Mouse (Mus musculus) heart, embryonic 10.5 days (tissue): ENCODE results near the gene Rpl28. TPM values are rescaled to one million over a fixed set of nuclear protein-coding genes. Genes with fewer than 3 reads are reported as not detected.

Source experiments
- DNase-seq: peaks from one replicate; pipeline ENCODE4 v3.0.0-alpha.2; 2017; ENCODE audit warnings: low spot score
- H3K27ac ChIP-seq: fragments of 300-500 bp; sonication (generic); 2 replicates; pipeline ENCODE4 v1.5.1; 2016; ENCODE audit warnings: mild to moderate bottlenecking
- H3K27me3 ChIP-seq: fragments of 300-500 bp; sonication (generic); 2 replicates; pipeline ENCODE4 v1.6.1; 2016; ENCODE audit warnings: mild to moderate bottlenecking; ENCODE audit not compliant: poor library complexity, insufficient read depth, severe bottlenecking
- H3K36me3 ChIP-seq: fragments of 300-500 bp; sonication (generic); 2 replicates; pipeline ENCODE4 v1.6.1; 2016; ENCODE audit warnings: mild to moderate bottlenecking, moderate library complexity
- H3K4me1 ChIP-seq: fragments of 300-500 bp; sonication (generic); 2 replicates; pipeline ENCODE4 v1.6.1; 2016; ENCODE audit warnings: mild to moderate bottlenecking
- H3K4me3 ChIP-seq: fragments of 300-500 bp; sonication (generic); 2 replicates; pipeline ENCODE4 v1.5.1; 2016; ENCODE audit warnings: mild to moderate bottlenecking, moderate library complexity
- H3K9me3 ChIP-seq: fragments of 300-500 bp; sonication (generic); 2 replicates; pipeline ENCODE4 v1.6.1; 2016; ENCODE audit warnings: mild to moderate bottlenecking, moderate library complexity
- WGBS: fragments of 180-500 bp; shearing (Covaris S2); methylation state at CpG from one replicate; pipeline ENCODE4 v1.1.7; 2016; 5-methylcytosine and 5-hydroxymethylcytosine counted together
- polyA plus RNA-seq: library from polyadenylated mRNA; unstranded; fragments of >200 nt; fragmentation: Nextera tagmentation; extraction: Ambion mirVana; gene quantifications from 2 replicates; pipeline ENCODE4 v1.2.1, GENCODE M21; 2016

The Rpl28 gene
- polyA plus RNA-seq = 314 and 329 TPM in 2 replicates

DNA sequence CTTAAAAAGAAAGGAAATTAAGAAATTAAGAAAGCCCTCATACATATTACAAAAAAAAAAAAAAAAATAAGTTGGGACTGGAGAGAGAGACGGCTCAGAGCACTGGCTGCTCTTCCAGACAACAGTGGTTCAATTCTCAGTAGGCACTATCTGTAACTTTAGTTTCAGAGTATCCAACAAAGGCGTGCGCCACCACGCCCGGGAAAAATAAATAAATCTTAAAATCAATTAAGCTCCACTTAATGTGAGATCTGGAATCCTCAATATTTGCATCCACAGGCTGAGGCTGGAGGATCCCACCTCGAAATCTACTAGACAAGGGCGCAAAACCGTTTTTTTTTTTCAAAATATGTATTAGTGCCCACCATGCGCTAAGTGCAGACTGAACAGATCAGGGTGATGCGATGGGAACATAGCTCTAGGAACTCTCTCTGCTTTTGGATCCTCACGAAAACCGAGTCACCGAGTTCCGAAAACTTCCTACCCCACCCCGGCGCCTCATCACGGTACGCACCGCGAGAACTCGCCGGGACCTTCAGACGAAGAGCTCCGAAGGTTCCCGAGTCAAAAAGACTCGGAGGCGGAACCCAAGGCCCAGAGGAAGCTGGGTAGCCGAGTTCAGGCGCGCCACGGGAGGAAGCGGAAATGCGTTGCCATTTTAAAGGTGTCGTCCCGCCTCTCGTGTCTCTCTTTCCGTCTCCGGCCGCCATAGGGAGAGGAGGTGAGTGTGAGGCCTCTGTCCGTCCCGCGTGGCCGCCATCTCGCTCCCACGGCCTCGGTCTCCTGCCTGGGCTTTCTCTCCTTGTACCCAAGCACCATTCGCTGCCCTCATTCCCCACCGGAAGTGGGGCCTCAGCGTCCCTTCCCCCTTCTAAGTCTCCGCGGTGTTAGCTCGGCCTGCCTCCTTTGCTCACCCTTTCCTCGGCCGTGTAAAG is at the start of gene Rpl28:
TSS of gene Rpl28 (plus strand) at position 597 of the 935 bp plus-strand sequence.
- Histone ChIP-seq H3K4me3 (peak within 1 kb of the TSS; percentile 91), H3K36me3 (peaks cover 40% of the 10 kb centered on the region), H3K27ac (peak within 1 kb of the TSS; percentile 98), H3K4me1 (peaks cover 15% of the 10 kb centered on the region), H3K9me3 (no peaks in the 10 kb centered on the region), H3K27me3 (peaks cover 11% of the 10 kb centered on the region; the same call in 1 of the 2 replicates)
- 2% methylated on average over 54 of the region's 54 CpGs for WGBS
- DNase-seq = peak; percentile 99

DNA sequence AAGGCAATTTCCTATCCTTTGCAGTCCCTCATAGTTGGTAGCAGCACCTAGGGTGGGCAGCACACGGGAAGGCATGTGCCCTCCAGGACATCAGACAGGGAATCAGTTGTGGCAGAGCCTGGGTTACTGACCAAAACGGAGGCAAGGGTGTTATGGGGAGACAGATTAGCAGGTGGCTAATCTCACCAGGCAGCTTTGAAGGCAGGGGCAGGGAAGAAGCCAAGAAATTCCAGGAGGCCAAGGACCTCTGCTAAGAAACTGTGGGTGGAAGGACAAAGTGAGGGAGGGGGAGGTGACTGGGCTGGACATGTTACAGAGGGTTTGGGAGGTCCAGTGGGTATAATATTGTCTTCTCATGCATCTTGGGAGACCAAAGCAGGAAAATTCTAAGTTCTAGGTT is 49.3 kb upstream of the Rpl28 start:
- Histone ChIP-seq H3K4me3 (peak overlapping the region; percentile 10; the same call in 1 of the 2 replicates), H3K27me3 (no peaks in the 10 kb centered on the region), H3K36me3 (peaks cover 47% of the 10 kb centered on the region), H3K9me3 (no peaks in the 10 kb centered on the region), H3K27ac (0 out of 2 replicates have a peak overlapping the region, but pooled peaks have one; percentile 94), H3K4me1 (peaks cover 46% of the 10 kb centered on the region)
- 49% methylated on average over 2 of the region's 2 CpGs for WGBS
- DNase-seq = no peak

DNA sequence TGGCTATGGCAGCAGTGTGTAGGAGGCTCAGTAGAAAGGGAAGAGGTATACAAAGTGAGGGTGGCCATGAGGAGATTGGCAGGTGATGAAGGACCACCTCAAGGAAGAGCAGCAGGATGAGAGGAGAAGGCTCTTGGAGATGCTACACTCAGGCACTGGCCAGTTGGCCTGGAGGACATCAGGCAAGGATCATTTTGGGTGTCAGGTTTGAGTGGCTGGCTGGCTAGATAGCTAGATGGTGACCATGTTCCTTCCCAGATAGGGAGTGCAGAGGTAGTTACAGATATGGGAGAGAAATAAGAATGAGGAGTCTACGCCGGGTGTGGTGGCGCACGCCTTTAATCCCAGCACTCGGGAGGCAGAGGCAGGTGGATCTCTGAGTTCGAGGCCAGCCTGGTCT is 47.8 kb upstream of the Rpl28 start:
- WGBS = 79% methylated on average over 6 of the region's 6 CpGs
- H3K4me3 ChIP-seq = no peak overlapping the region
- no peaks in the 10 kb centered on the region for H3K27me3 ChIP-seq
- H3K4me1 ChIP-seq = peaks cover 40% of the 10 kb centered on the region
- DNase-seq = peak; percentile 73
- no peaks in the 10 kb centered on the region for H3K9me3 ChIP-seq
- no peak overlapping the region; the same call in 1 of the 2 replicates for H3K27ac ChIP-seq
- H3K36me3 ChIP-seq = peaks cover 47% of the 10 kb centered on the region

DNA sequence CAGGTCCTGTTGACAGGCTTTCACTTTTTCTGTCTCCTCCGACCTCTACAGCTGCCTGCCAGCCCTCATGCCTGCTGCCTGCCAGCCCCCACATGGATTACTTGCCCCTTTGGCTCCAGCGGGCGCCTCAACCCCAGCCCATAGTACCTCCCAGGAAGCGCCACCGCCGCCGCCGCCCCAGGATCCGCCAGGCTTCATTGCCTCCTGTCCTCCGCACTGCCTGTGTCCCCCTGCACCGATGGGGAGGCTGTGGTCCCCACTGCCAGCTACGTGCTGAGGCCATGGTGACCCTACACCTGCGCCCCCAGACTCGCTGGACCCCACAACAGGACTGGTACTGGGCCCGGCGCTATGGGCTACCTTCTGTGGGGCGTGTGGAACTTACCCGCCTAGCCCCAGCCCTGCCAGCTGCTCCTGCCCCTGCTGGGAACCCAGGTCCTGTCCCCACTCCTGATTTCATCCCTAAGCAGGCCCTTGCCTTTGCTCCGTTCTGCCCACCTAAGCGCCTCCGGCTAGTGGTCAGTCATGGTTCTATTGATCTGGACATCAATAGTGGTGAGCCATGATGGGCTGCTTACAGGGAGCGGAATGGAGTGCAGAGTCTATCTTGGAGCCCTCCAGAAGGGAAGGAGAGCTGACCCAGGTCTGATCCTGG is 46.2 kb upstream of the Rpl28 start:
- 84% methylated on average over 22 of the region's 22 CpGs for WGBS
- no peaks in the 10 kb centered on the region for H3K9me3 ChIP-seq
- peak; percentile 74 for DNase-seq
- H3K36me3 ChIP-seq = peaks cover 47% of the 10 kb centered on the region
- peaks cover 37% of the 10 kb centered on the region for H3K4me1 ChIP-seq
- H3K27me3 ChIP-seq = no peaks in the 10 kb centered on the region
- H3K27ac ChIP-seq = peak overlapping the region; percentile 33; the same call in 1 of the 2 replicates
- H3K4me3 ChIP-seq = no peak overlapping the region

DNA sequence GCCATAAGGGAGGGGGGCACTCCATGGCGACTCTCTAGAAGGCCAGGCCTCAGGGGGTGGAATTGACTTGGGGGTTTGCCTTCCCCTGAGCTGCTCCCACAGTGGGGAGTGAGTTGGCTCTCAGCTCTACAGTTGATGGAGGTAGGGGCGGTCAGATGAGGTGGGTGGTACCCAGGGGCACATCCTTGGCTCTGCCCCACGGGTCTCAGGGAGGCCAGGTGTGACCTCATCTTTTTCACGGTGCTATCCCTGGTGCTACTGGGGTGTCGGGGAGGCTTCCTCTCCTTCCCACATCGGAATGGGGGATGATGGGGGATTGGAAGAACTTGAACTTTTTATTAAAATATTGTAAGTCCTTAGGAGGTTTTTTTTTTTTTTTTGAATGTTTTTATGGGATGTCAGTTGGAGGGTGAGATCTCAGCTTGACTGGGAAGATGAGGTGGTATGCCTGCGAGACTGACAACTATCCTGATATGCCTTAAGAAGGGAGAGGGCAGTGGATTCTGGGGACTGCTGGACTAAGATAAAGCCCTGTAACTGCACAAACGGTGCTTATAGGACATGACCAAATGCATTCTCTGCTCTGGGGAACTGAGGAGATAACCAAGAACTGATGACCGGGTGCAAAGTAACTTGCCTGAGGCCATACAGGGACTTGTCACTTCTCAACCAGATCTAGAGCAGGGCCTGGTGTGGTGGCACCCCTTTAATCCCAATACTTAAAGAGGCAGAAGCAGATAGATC is 45.3 kb upstream of the Rpl28 start:
- Histone ChIP-seq H3K36me3 (peaks cover 43% of the 10 kb centered on the region), H3K4me1 (peaks cover 37% of the 10 kb centered on the region), H3K27me3 (no peaks in the 10 kb centered on the region), H3K4me3 (no peak overlapping the region), H3K27ac (peak overlapping the region; percentile 33; the same call in 1 of the 2 replicates), H3K9me3 (no peaks in the 10 kb centered on the region)
- 54% methylated on average over 9 of the region's 9 CpGs for WGBS
- DNase-seq = peak; percentile 88

DNA sequence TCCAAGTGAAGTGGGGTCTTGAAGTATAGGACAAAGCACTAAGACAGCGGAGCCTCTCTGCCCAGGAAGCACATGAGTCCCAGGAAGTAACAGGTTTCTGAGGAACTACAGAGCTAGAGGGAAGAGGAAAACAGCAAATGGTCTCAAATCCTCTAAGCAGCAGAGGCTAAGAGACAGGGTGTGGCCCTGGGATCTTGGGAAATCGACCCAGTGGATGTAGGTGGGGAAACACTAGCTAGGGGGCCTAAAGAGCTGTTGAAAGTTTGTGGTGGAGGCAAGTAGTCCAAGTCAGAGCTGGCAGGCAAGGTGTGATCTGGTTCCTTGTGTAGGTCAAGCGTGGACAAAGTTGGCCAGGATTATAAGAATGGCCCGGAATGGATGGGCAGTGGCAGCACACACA is 44.4 kb upstream of the Rpl28 start:
- no peak for DNase-seq
- H3K27me3 ChIP-seq = no peaks in the 10 kb centered on the region
- H3K36me3 ChIP-seq = peaks cover 33% of the 10 kb centered on the region
- peak overlapping the region; percentile 13; the same call in 1 of the 2 replicates for H3K27ac ChIP-seq
- no peaks in the 10 kb centered on the region for H3K9me3 ChIP-seq
- WGBS = 68% methylated on average over 4 of the region's 4 CpGs
- peaks cover 37% of the 10 kb centered on the region for H3K4me1 ChIP-seq
- no peak overlapping the region for H3K4me3 ChIP-seq

DNA sequence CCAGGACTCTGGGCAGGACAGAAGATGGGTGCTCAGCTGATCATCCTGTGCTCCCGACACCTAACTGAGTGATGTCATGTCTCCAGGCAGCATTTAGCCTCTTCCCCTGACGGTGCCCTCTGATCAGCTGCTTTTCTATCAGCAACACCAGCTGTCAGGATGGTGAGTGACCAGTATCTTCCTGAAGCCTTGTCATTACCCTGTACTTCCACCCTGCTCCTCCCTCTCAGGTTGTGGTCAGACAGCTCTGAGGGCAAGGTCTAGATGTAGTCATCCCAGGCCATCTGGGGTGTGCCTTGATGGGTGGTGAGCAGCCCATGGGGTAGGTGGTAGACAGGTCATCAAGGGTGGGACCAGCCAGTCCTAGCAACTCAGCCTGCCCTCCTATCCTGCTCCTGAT is 43.5 kb upstream of the Rpl28 start:
- Histone ChIP-seq H3K9me3 (no peaks in the 10 kb centered on the region), H3K4me3 (no peak overlapping the region), H3K4me1 (peaks cover 36% of the 10 kb centered on the region), H3K36me3 (peaks cover 25% of the 10 kb centered on the region), H3K27ac (no peak overlapping the region), H3K27me3 (0 out of 2 replicates have a peak, but pooled peaks cover 5% of the 10 kb centered on the region)
- 65% methylated on average over 2 of the region's 2 CpGs for WGBS
- peak; percentile 86 for DNase-seq

DNA sequence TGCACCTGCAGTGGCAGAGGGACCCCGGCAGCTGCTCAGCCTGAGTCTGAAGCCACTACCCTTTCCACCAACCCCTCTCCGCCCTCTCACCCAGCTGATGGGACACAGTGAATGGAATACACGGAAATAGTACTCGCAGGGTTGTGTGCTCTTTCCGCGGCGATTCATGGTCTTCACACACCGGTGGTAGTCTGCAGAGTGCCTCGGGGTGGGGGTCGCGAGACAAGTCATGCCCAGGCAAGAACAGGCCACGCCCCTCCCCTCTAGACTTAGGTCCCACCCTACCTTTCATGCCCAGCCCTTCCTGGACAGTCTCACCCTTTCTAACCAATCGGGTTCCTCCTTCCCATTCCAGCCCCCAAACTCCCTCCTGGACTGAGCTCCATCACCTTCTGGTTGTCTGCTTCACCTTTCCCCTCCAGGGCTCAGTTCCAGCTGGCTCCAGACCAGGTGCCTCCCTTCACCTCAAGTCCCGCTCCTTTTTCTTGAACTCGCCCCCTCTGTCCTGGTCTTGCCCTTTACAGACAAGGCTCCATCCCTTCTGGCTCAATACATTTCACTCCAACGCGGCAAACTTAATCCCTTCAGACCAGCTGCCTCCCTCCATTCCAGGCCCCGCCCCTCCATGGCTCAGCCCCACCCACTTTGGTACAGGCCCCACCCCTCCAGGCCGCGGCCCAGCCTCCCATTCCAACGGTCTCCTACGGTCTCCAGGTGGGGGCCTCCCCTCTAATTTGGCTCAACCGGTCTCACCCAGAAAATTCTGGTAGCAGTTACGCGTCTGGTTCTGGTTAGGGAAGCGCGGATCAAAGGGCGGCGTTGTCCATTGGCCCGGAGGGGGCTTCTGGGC is 40.5 kb upstream of the Rpl28 start:
- peak overlapping the region; percentile 83 for H3K27ac ChIP-seq
- 2% methylated on average over 30 of the region's 30 CpGs for WGBS
- H3K9me3 ChIP-seq = no peaks in the 10 kb centered on the region
- peak overlapping the region; percentile 61 for H3K4me3 ChIP-seq
- peak; percentile 91 for DNase-seq
- peaks cover 20% of the 10 kb centered on the region for H3K4me1 ChIP-seq
- H3K36me3 ChIP-seq = no peaks in the 10 kb centered on the region
- 0 out of 2 replicates have a peak, but pooled peaks cover 8% of the 10 kb centered on the region for H3K27me3 ChIP-seq

DNA sequence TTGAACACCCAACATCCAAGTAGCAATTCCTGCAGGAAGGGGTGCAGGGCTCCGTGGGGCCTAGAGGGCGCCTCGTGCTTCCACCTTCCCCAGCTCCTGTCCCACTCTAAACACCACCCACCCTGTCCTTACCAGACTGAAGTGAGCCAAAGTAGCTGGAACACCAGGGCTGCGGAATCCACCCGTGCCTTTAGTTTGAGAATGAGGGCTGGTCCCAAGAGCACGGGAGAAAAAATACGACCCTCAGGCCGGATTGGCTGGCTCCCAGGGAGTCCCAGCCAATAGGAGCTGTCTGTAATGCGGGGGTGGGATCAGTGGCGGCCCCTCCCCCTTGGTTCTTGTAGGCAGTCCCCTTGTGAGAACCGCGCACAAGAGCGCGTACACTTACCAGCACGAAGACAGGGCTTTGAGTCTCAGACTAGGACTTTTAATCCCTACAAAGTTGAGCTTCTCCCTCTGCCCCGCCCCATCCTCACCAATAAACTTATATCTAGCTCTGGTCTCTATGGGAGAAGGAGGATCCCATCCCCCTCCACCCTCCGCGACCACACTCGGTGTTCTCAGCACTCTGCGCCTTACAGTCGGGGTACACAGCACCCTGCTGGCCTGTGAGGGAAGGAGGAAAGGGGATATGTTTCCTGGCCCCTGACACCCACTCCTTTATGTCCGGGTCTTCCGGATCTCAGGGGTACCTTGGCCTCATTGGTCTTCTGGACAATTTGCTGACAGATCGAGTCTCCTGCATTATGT is 39.7 kb upstream of the Rpl28 start, which contains the start of gene Cox6b2:
TSS of gene Cox6b2 (minus strand) at position 274 of the 750 bp plus-strand sequence.
- H3K27ac ChIP-seq = peak within 1 kb of the TSS; percentile 83
- 4% methylated on average over 24 of the region's 24 CpGs for WGBS
- H3K4me1 ChIP-seq = peaks cover 20% of the 10 kb centered on the region
- peak within 1 kb of the TSS; percentile 61 for H3K4me3 ChIP-seq
- DNase-seq = peak; percentile 96
- H3K9me3 ChIP-seq = no peaks in the 10 kb centered on the region
- no peaks in the 10 kb centered on the region for H3K36me3 ChIP-seq
- 0 out of 2 replicates have a peak, but pooled peaks cover 8% of the 10 kb centered on the region for H3K27me3 ChIP-seq

DNA sequence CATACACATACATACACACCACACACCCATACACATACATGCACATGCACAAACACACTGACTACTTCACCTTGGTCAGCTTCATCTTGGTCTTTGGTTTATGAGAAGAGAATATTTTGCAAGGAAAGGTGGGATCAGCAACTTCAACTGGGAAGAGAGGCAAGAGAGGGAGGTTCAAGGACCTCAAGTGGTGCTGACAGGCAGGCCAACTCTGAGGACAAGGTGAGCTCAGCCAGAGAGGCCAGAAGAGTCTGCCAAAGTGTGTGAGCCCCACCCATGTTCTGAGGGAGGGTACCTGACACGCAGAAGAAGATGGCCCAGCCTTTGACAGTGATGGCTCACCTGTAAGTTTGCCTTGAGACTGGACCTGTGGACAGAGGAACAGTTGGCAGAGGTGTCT is 33.0 kb upstream of the Rpl28 start:
- no peaks in the 10 kb centered on the region for H3K27me3 ChIP-seq
- no peaks in the 10 kb centered on the region for H3K4me1 ChIP-seq
- H3K36me3 ChIP-seq = no peaks in the 10 kb centered on the region
- DNase-seq = no peak
- H3K27ac ChIP-seq = no peak overlapping the region
- 21% methylated on average over 1 of the region's 1 CpGs for WGBS
- H3K4me3 ChIP-seq = no peak overlapping the region
- no peaks in the 10 kb centered on the region for H3K9me3 ChIP-seq
